Mouse (Mus musculus) intestine, postnatal 0 days (tissue): Measurements from ENCODE around the gene Sde2. TPM values are rescaled to one million over a fixed set of nuclear protein-coding genes. Genes with fewer than 3 reads are reported as not detected.
"Not testable (repeated sequence)": the region's sequence is repeated elsewhere in the genome, so short reads cannot be mapped to it uniquely, and the experiment has no call there.

Experiments
- ATAC-seq: fragments of 200-750 bp; cut with Nextera tagmentation; 2 replicates; pipeline ENCODE4 v1.8.0; 2017; ENCODE audit warnings: mild to moderate bottlenecking, moderate TSS enrichment, moderate library complexity
- H3K27ac ChIP-seq: fragments of 300-500 bp; sonication (generic); 2 replicates; pipeline ENCODE4 v1.5.1; 2014; ENCODE audit warnings: mild to moderate bottlenecking, low read depth, low read length, moderate library complexity
- H3K27me3 ChIP-seq: fragments of 300-500 bp; sonication (generic); replicated peaks from 2 replicates; pipeline ENCODE4 v1.6.1; 2014; ENCODE audit warnings: low read length, mixed read lengths; ENCODE audit not compliant: control insufficient read depth, insufficient read depth
- H3K36me3 ChIP-seq: fragments of 300-500 bp; sonication (generic); 2 replicates; pipeline ENCODE4 v1.6.1; 2014; ENCODE audit warnings: mild to moderate bottlenecking, moderate library complexity; ENCODE audit not compliant: control insufficient read depth, insufficient read depth
- H3K4me1 ChIP-seq: fragments of 300-500 bp; sonication (generic); replicated peaks from 2 replicates; pipeline ENCODE4 v1.6.1; 2014; ENCODE audit warnings: antibody characterized with exemption, low read length, mixed read lengths; ENCODE audit not compliant: control insufficient read depth, insufficient read depth
- H3K4me2 ChIP-seq: fragments of 300-500 bp; sonication (generic); replicated peaks from 2 replicates; pipeline ENCODE4 v1.6.1; 2014; ENCODE audit warnings: low read depth, mild to moderate bottlenecking, moderate library complexity
- H3K4me3 ChIP-seq: fragments of 300-500 bp; sonication (generic); 2 replicates; pipeline ENCODE4 v1.5.1; 2014; ENCODE audit warnings: low read depth, low read length
- H3K9ac ChIP-seq: fragments of 300-500 bp; sonication (generic); 2 replicates; pipeline ENCODE4 v1.6.1; 2014; ENCODE audit warnings: mild to moderate bottlenecking, low read depth, low read length
- H3K9me3 ChIP-seq: fragments of 300-500 bp; sonication (generic); 2 replicates; pipeline ENCODE4 v1.6.1; 2016; ENCODE audit warnings: mixed run types; ENCODE audit not compliant: control insufficient read depth
- CTCF ChIP-seq: sonication (generic); IDR thresholded peaks from 2 replicates; pipeline ENCODE4 v1.5.1; 2016; ENCODE audit warnings: low read depth, mild to moderate bottlenecking, control low read depth, antibody characterized with exemption, moderate library complexity
- WGBS: fragments of 180-500 bp; shearing (Covaris S2); extraction: QIAGEN DNeasy Blood & Tissue Kit; methylation state at CpG from one replicate; pipeline ENCODE4 v1.1.7; 2014; 5-methylcytosine and 5-hydroxymethylcytosine counted together
- polyA plus RNA-seq: library from polyadenylated mRNA; unstranded; fragments of >200 nt; fragmentation: Nextera tagmentation; extraction: Ambion mirVana; gene quantifications from 2 replicates; pipeline ENCODE4 v1.2.1, GENCODE M21; 2015

The Sde2 gene
- polyA plus RNA-seq, 1 experiment from 2014 or later, result 13.3 TPM

DNA sequence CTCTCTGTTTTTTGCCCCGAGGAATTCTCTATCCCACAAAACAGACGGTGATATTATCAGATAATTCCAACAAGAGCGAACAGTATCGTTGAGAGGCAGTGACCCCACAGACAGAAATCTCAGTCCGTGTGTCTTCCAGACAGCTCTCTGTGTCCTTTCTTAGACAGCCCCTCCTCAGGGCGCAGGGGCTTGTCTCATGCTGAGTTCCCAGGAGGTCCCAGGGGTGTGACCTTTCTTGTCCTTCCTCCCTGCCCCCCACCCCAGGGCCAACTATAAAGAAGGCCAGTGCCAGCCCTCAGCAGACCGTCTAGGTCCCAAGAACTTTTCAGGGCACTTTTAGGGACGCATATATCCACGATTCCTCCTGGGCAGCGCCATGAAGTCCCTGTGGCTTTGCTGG lies 41.9 kb downstream of the Sde2 start, which contains the start of gene Lefty2:
TSS of gene Lefty2 (plus strand) at position 301 of the 400 bp plus-strand sequence.
- H3K27me3 ChIP-seq, result peaks cover 14% of the 10 kb centered on the region; the same call in 1 of the 2 replicates
- H3K4me3 ChIP-seq, result no peak within 1 kb of the TSS
- TF ChIP-seq CTCF, result no peak
- H3K4me2 ChIP-seq, result no peak within 1 kb of the TSS
- no peaks in the 10 kb centered on the region for H3K9me3 ChIP-seq
- no peak within 1 kb of the TSS for H3K9ac ChIP-seq
- 67% methylated on average over 10 of the region's 10 CpGs for WGBS
- H3K36me3 ChIP-seq, result no peaks in the 10 kb centered on the region
- ATAC-seq, result no peak
- H3K27ac ChIP-seq, result no peak within 1 kb of the TSS
- 0 out of 2 replicates have a peak, but pooled peaks cover 4% of the 10 kb centered on the region for H3K4me1 ChIP-seq

DNA sequence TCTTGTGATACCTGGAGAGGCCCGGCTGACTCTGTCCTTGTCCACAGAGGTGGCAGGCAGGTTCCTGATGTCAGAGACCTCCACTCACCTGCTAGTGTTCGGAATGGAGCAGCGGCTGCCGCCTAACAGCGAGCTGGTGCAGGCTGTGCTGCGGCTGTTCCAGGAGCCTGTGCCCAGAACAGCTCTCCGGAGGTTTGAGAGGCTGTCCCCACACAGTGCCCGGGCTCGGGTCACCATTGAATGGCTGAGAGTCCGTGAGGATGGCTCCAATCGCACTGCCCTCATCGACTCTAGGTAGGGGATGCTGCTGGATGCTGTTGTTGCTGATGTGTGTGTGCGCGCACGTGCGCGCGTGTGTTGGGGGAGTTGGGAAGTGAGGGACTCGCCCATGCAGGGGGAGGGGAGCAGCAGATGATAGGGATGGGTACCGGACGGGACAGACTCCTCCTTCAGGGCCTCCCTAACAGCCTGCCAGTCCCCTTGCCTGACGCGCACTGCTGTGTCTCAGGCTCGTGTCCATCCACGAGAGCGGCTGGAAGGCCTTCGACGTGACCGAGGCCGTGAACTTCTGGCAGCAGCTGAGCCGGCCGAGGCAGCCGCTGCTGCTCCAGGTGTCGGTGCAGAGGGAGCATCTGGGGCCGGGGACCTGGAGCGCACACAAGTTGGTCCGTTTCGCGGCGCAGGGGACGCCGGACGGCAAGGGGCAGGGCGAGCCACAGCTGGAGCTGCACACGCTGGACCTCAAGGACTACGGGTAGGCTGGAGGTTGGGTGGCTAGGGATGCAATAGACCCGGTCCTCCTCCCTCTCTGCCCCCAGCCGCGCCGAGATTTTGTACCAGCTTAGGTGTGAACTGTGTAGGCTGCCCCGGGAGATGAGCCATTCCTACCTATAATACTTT lies 43.4 kb downstream of the Sde2 start:
- H3K4me3 ChIP-seq, result not testable (repeated sequence)
- 7% methylated on average over 45 of the region's 51 CpGs for WGBS

DNA sequence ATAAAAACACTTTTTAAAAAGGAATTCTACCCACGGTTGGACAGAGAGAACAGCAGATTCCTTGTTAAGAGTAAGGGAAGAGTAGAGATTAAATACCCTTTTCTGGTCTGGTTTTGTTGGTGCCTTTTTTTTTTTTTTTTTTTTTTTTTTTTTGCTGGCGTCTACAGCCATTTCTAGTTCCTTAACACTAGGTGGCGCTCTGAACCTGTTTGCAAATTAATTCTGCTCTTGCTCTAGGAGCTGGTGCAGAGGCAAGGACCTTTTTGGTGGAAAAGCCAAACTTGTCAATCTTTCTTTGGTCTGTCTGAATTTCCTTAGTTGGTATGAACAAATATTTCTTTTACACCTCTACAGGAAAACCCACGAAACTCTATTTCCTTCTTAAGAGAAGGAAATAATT lies 50.2 kb downstream of the Sde2 start:
- no peak for ATAC-seq
- H3K27me3 ChIP-seq, result no peaks in the 10 kb centered on the region
- 2% methylated on average over 4 of the region's 4 CpGs for WGBS
- no peak overlapping the region for H3K4me2 ChIP-seq
- H3K36me3 ChIP-seq, result no peaks in the 10 kb centered on the region
- H3K27ac ChIP-seq, result no peak overlapping the region
- TF ChIP-seq CTCF, result peak; percentile 80
- H3K9ac ChIP-seq, result no peak overlapping the region
- no peaks in the 10 kb centered on the region; the same call in 1 of the 2 replicates for H3K4me1 ChIP-seq
- no peaks in the 10 kb centered on the region for H3K9me3 ChIP-seq
- H3K4me3 ChIP-seq, result no peak overlapping the region

More for the DNA sequence above, 43.4 kb downstream of the Sde2 start:
- H3K9ac ChIP-seq, H3K36me3 ChIP-seq, H3K4me1 ChIP-seq, H3K9me3 ChIP-seq, ATAC-seq, H3K27ac ChIP-seq: not testable (repeated sequence)
- H3K27me3 ChIP-seq, result peaks cover 14% of the 10 kb centered on the region; the same call in 1 of the 2 replicates
- 0 out of 2 replicates have a peak overlapping the region, but pooled peaks have one; percentile 6 for H3K4me2 ChIP-seq

DNA sequence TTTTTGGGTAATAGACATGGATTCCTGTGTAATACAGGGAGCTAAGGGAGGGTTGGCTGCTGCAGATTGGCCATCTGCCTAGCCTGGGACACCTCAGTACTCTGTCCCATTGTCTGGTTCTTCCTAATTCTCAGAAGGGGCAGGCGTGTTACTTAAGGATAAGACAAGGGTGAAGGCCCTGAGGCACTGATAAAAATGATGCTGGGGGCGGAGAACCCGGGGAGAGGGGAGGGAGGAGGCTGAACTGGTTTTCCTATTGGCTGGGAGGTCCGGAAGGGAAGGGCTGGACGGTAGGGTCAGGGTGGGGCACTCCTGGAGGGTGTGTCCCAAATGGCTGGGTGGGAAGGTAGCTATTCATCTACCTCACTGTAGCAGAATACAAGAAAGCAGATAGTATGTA lies 52.0 kb downstream of the Sde2 start:
- ATAC-seq, result no peak
- no peak for TF ChIP-seq CTCF
- no peaks in the 10 kb centered on the region for H3K27me3 ChIP-seq
- no peaks in the 10 kb centered on the region for H3K9me3 ChIP-seq
- H3K4me1 ChIP-seq, result no peaks in the 10 kb centered on the region; the same call in 1 of the 2 replicates
- peaks cover 12% of the 10 kb centered on the region for H3K36me3 ChIP-seq
- H3K9ac ChIP-seq, result no peak overlapping the region
- no peak overlapping the region for H3K27ac ChIP-seq
- H3K4me2 ChIP-seq, result no peak overlapping the region
- 29% methylated on average over 5 of the region's 5 CpGs for WGBS
- no peak overlapping the region for H3K4me3 ChIP-seq

DNA sequence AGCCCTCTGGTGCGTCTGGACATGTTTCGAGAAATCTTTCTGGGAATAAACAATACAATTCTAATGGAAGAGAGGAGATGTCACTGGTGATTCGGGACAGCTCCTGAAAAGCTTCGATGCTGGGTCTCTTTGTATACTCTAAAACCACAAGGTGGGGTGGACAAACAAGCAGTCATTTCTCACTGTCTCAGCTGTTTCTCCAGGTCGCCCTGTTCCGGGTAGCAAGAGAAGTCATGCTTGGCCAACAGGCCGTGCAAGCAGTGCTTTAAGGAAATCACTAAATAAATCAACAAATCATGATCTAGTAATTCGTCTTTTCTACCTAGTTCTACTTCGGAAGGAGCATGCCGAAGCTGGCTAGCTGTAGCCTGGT lies 52.7 kb downstream of the Sde2 start:
- 24% methylated on average over 10 of the region's 10 CpGs for WGBS
- no peak for TF ChIP-seq CTCF

DNA sequence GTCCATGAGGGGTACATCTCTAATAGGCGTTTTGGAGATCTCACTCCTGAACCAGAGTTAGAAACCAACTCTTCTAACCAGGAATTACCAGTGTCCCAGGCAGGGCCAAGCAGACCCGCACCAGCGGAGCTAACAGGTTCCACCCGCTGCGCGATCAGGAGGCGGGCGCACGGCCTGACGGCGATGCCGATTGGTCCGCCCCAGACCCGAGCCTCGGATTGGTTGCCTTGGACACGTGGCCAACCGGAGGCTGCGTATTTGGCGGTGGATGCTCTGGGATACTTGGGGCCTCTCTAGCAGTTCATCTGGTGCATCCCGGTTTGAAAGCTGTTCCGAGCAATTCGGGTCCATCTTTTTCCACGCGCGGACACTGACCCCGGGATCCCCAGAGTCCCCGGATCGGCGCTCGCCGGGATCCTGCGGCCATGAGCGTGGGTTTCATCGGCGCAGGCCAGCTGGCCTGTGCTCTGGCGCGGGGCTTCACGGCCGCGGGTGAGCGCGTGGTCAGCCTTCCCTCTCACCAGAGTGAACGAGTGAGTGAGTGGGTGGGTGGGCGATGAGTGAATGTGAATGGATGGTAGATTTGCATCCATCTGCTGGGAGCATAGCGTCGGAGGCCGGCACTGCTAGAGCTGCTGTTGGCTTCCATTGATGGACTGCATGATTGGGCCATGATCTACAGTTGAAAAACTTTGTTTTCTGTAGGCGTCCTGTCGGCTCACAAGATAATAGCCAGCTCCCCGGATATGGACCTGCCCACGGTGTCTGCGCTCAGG lies 53.3 kb downstream of the Sde2 start, which contains the start of gene Pycr2:
TSS of gene Pycr2 (plus strand) at position 255 of the 776 bp plus-strand sequence.
- no peak for TF ChIP-seq CTCF
- peak within 1 kb of the TSS; percentile 97 for H3K4me2 ChIP-seq

More for the DNA sequence above, 52.7 kb downstream of the Sde2 start:
- H3K9me3 ChIP-seq, result no peaks in the 10 kb centered on the region
- no peaks in the 10 kb centered on the region; the same call in 1 of the 2 replicates for H3K4me1 ChIP-seq
- H3K4me3 ChIP-seq, result peak overlapping the region; percentile 64
- H3K4me2 ChIP-seq, result peak overlapping the region; percentile 97
- 0 out of 2 replicates have a peak, but pooled peaks have one; percentile 14 for ATAC-seq
- H3K36me3 ChIP-seq, result peaks cover 13% of the 10 kb centered on the region
- H3K9ac ChIP-seq, result 0 out of 2 replicates have a peak overlapping the region, but pooled peaks have one; percentile 17
- no peaks in the 10 kb centered on the region for H3K27me3 ChIP-seq
- H3K27ac ChIP-seq, result no peak overlapping the region

More for the DNA sequence above, 53.3 kb downstream of the Sde2 start, which contains the start of gene Pycr2:
- ATAC-seq, result peak; percentile 97
- H3K27me3 ChIP-seq, result no peaks in the 10 kb centered on the region
- H3K27ac ChIP-seq, result peak within 1 kb of the TSS; percentile 66; the same call in 1 of the 2 replicates
- no peaks in the 10 kb centered on the region; the same call in 1 of the 2 replicates for H3K4me1 ChIP-seq
- peak within 1 kb of the TSS; percentile 64 for H3K9ac ChIP-seq
- H3K9me3 ChIP-seq, result no peaks in the 10 kb centered on the region
- peaks cover 13% of the 10 kb centered on the region for H3K36me3 ChIP-seq
- peak within 1 kb of the TSS; percentile 64 for H3K4me3 ChIP-seq
- under 1% methylated on average over 52 of the region's 52 CpGs for WGBS
